Mouse (Mus musculus): ENCODE data around the gene Ttc22.

DNA sequence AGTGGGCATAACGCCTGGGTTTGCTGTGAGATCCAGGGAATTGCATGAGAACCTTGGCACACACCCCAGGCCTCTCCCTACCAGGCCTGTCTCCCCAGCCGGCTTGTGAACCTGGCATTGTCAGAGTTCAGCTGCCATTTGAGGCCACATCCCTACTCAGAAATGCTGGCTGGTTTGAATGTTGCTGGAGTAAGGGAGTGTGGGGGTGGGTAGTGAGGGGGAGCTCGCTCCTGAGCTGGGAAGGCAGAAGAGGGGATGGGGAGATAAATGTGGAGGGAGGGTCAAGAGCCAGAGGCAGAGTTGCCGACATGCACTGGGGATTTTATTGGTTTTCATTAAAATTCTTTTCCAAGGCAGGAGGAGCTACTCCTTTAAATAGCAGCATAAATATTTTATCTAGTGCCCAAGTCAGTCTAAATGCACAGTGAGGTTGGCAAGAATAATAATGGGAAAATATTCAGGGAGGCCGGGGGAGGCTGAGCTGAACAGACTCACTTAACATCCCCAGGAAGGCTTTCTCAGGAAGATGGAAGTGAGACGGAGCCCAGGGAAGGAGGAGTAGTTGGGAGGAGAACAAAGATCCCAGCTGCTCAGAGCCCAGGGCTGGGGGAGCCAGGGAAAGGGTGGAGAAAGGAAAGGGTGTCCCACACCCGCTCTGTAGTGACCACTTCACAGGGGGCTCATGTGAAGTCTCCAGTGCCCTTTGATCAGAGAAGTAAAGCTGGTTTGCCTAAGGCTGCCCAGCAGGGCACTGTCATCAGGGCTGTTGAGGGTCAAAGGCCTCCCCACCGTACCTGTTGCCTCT lies 11.3 kb downstream of the Ttc22 start:
- TF ChIP-seq CTCF (IDR thresholded peaks at IDR 0.05) (no peak), POLR2A (IDR thresholded peaks at IDR 0.05; ENCODE audit: insufficient read depth, low read depth, low read length) (no peak)

Measured in heart, adult 2 months (tissue).